Mouse (Mus musculus): ENCODE measurements around the gene Tsnax. TPM values are rescaled to one million over a fixed set of nuclear protein-coding genes. Genes with fewer than 3 reads are reported as not detected.

Tsnax gene
- 50.0 TPM for polyA plus RNA-seq (2014; fragmentation: Illumina TruSeq; extraction: RNeasy Lipid Tissue Mini Kit (QIAGEN cat#74804); ENCODE audit: insufficient read depth, low read depth, low replicate concordance)

DNA sequence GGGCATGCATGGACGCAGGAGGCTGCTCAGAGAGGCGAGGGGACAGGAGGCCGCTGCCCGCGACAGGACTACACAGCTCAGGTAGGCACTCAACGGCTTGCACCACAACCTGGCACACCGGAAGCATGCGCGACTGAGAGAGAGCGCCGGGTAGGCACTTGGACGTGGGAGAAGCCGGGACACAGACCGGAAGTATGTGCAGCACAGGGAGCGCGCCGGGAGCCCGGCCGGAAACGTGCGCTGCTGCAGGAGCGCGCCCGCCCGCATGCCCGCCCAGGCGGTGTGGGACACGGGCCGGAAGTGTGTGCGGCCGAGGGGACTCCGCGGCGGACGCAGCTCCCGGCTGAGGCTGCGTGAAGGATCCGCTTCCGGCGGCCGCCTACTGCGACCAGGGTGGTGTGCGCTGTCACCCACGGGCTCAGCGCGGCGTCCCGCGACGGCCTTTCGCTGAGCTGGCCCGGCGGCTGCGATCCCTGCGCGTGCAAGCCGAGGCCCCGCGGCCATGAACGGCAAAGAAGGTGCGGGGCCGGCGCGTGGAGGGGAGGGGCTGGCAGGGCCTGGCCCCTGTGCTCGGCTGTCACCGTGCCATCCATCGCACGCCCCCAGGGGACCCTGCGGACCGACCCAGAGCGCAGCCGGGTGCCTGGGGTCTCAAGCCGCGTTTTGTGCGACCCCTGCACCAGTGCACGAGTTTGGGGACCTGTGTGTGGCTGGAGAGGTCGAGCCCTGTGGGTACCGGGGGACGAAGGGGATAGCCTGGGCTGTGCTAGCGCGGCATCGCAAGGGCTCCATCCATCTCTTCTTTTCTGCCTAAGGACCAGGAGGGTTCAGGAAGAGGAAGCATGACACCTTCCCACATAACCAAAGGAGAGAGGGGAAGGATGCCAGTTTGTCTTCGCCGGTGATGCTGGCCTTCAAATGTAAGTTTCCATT is at the start of gene Tsnax:
Gene Tsnax (plus strand): TSS at position 303 of the 933 bp plus-strand sequence.

DNA sequence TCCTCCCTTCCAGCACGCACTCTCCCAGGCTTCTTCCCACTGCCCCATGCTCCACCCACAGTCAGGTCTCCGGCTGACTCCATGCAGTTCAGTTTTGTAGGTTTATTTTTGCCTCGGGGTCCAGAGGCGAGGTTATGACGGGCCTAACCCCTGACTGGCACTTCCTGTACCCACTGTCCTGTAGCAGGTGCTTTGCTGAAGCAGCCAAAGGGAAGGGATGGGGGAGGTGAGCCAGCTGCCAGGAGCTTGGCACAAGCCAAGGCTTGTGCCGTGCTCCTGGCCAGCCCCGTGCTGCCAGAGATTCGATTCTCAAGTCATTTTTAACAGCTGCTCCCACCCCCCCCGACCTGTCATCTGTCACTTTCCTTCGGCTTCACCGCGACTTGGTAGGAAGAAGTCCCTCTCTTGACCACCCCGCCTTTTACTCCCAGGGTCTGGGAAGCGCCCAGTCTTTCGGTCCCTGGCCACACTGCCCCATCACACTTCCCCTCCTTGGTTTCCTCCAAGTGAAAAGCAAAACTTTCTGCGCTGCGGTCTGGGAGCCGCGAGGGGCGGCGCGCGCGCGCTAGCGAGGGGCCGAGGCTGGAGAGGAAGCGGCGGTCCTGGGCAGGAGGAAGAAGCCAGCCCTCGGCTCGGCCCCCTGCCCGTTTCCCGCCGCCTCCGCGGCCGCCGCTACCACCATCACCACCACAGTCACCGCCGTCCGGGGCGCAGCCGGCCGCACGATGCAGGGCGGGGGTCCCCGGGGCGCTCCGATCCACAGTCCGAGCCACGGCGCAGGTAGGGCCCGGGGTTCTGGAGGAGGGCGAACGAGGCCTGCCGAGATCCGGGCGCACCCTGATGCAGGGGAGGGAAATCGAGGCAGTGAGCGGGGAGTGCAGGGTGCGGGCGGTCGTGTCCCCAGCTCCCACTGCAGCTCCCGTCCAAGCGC is 41.0 kb downstream of the Tsnax start, which contains the start of gene Disc1:
Gene Disc1 (plus strand): TSS at position 691 of the 931 bp plus-strand sequence.

Other genes with a start within 250 kb of the Tsnax start
- 0.12 TPM for gene Trim67, start 219.9 kb upstream of the Tsnax start, polyA plus RNA-seq (2014; fragmentation: Illumina TruSeq; extraction: RNeasy Lipid Tissue Mini Kit (QIAGEN cat#74804); ENCODE audit: insufficient read depth, low read depth, low replicate concordance)
- 38.5 TPM for gene Gnpat, start 150.0 kb upstream of the Tsnax start, polyA plus RNA-seq (2014; fragmentation: Illumina TruSeq; extraction: RNeasy Lipid Tissue Mini Kit (QIAGEN cat#74804); ENCODE audit: insufficient read depth, low read depth, low replicate concordance)
- gene 2810004N23Rik, start 149.9 kb upstream of the Tsnax start, polyA plus RNA-seq (2014; fragmentation: Illumina TruSeq; extraction: RNeasy Lipid Tissue Mini Kit (QIAGEN cat#74804); ENCODE audit: insufficient read depth, low read depth, low replicate concordance): 14.4 TPM
- 7.6 TPM for gene Exoc8, start 115.3 kb upstream of the Tsnax start, polyA plus RNA-seq (2014; fragmentation: Illumina TruSeq; extraction: RNeasy Lipid Tissue Mini Kit (QIAGEN cat#74804); ENCODE audit: insufficient read depth, low read depth, low replicate concordance)
- 8.8 TPM for gene Sprtn, start 115.1 kb upstream of the Tsnax start, polyA plus RNA-seq (2014; fragmentation: Illumina TruSeq; extraction: RNeasy Lipid Tissue Mini Kit (QIAGEN cat#74804); ENCODE audit: insufficient read depth, low read depth, low replicate concordance)
- 30.1 TPM for gene Egln1, start 63.7 kb upstream of the Tsnax start, polyA plus RNA-seq (2014; fragmentation: Illumina TruSeq; extraction: RNeasy Lipid Tissue Mini Kit (QIAGEN cat#74804); ENCODE audit: insufficient read depth, low read depth, low replicate concordance)
- 0.41 TPM for gene Disc1, start 41.2 kb downstream of the Tsnax start, polyA plus RNA-seq (2014; fragmentation: Illumina TruSeq; extraction: RNeasy Lipid Tissue Mini Kit (QIAGEN cat#74804); ENCODE audit: insufficient read depth, low read depth, low replicate concordance)

Measured in lung, adult 10 weeks (tissue).